Mouse (Mus musculus): Measurements from ENCODE around the gene Tm4sf19.
A peak's percentile ranks its signal among the peaks of the same experiment; 100 is the strongest.

DNA sequence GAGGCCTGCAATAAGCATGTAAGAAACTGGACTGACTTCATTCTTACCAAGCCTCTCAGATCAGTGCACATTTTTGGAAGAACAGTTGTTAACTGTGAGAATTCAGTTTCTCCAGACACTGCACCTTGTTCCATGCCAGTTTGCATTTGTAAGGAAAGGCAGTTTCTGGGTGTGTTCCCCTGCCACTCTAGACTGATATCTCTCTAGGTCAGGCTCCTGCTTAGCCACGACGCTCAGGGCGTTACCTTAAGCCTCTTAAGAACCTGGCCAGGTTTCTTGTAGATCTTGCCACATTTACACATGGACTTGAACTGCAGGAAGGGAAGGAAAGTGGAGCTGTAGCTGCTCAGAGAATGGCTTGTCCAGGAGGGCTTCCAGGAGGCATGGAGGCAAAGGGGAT, 49.4 kb downstream of the Tm4sf19 start:
- TF ChIP-seq CTCF (IDR thresholded peaks at IDR 0.05; ENCODE audit: low read depth): no peak
- peak; percentile 88 for TF ChIP-seq EP300 (IDR thresholded peaks at IDR 0.05; ENCODE audit: low read depth)

Measured in liver, postnatal 0 days (tissue).